7 mouse cellular contexts compared by ENCODE assay signal in the genomic region with DNA sequence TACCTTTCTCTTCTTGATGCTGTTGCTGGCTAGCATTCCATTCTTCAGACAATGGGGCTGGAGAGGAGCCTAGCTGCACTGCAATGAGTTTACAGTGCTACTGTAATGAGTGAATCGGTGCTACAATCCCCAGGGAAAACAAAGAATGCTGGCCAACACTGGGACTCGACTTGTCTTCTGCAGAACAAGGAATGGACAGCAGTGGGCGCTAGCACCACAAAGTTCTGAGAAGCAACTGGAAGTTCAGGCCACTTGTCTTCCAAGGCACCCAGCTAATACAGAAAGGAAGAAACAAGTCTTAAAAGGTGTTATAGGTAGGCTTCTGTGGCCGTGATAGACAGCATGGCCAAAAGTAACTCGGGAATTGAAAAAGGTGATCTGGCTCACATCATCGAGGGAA. TPM values are rescaled to one million over a fixed set of nuclear protein-coding genes. Genes with fewer than 3 reads are reported as not detected.
DNase-seq lines count a peak whose midpoint lies in the region; TF ChIP-seq lines count a peak whose summit lies in the region.

No protein-coding gene starts in this region.

- no peak overlapping the region for H3K27ac ChIP-seq in layer of hippocampus, adult 2 months

- H3K4me1 ChIP-seq in E14TG2a.4 (replicated peaks; ENCODE audit: low read depth, low read length) = 0 out of 2 replicates have a peak, but pooled peaks cover 3% of the 10 kb centered on the region

- no peaks in the 10 kb centered on the region for H3K9me3 ChIP-seq in E14TG2a.4 (ENCODE audit: low read length)

- no peak overlapping the region for H3K4me3 ChIP-seq in E14TG2a.4 (replicated peaks; ENCODE audit: low read length)
- no peak overlapping the region for H3K4me3 ChIP-seq in layer of hippocampus, adult 2 months

- DNase-seq in 416B (ENCODE audit: low read depth) = peak; percentile 42
- DNase-seq in cerebellum, adult 11-12 months = peak; percentile 8
- peak; percentile 70 to 75 for DNase-seq in frontal cortex, postnatal 25 days (ENCODE audit: low spot score in 2 of 2)
- DNase-seq in layer of hippocampus, adult 2 months (ENCODE audit: low spot score in 2 of 2) = peak; percentile 63 to 82
- peak; percentile 83 for DNase-seq in lung, postnatal 10 days
- DNase-seq in testis, postnatal 14 days (ENCODE audit: low spot score) = peak; percentile 25

- TF ChIP-seq CTCF in E14TG2a.4 (conservative IDR thresholded peaks at IDR 0.05; ENCODE audit: low read length) = peak; percentile 93
- TF ChIP-seq CTCF in layer of hippocampus, adult 2 months (conservative IDR thresholded peaks at IDR 0.05) = peak; percentile 96

- H3K27me3 ChIP-seq in E14TG2a.4 (ENCODE audit: insufficient read depth, low read length) = no peaks in the 10 kb centered on the region

- no peaks in the 10 kb centered on the region for H3K36me3 ChIP-seq in E14TG2a.4 (ENCODE audit: insufficient read depth, low read length)

RNA-seq across cellular contexts. Expression of a gene that starts 53.4 kb away (rescaled TPM):
- 100 to 1,000 TPM; 141 to 145 TPM for total RNA-seq in layer of hippocampus, adult 2 months (2021)

Comparison
In these comparisons a context has a peak if more than half of its experiments do, and no peak if none do; other contexts are left out.
1. DNase-seq: peak in every context shown above with its lines; median percentile 83 in lung, postnatal 10 days; 72 in frontal cortex, postnatal 25 days; 72 in layer of hippocampus, adult 2 months; 42 in 416B; 25 in testis, postnatal 14 days; 8 in cerebellum, adult 11-12 months.